Mouse (Mus musculus) erythroblast, adult 5-6 weeks (primary cell): ENCODE measurements around the gene Six4. TPM values are rescaled to one million over a fixed set of nuclear protein-coding genes. Genes with fewer than 3 reads are reported as not detected.

Experiments used
- total RNA-seq, 2 experiments: library from RNA; stranded (forward) in 1 of 2; stranded (reverse) in 1 of 2; fragments of 150-400 nt in 1 of 2; fragments of 200-764, 138-1000 nt in 1 of 2; gene quantifications; 2 replicates each; pipeline versions ENCODE4 v1.2.3 to v1.2.4; 2015 to 2017; ENCODE audit warnings: low replicate concordance in 2 of 2

The Six4 gene
- total RNA-seq, 2 experiments from 2014 or later: not detected

Other genes starting within 250 kb of the Six4 start
- not detected in 2 replicates for gene Six6, start 173.6 kb downstream of the Six4 start, total RNA-seq (2015; ENCODE audit: low replicate concordance)
- not detected in 2 replicates for gene Six6, start 173.6 kb downstream of the Six4 start, total RNA-seq (2017; ENCODE audit: low replicate concordance)
- not detected in 2 replicates for gene 4930447C04Rik, start 172.7 kb downstream of the Six4 start, total RNA-seq (2015; ENCODE audit: low replicate concordance)
- not detected in 2 replicates for gene 4930447C04Rik, start 172.7 kb downstream of the Six4 start, total RNA-seq (2017; ENCODE audit: low replicate concordance)
- gene Six1, start 59.6 kb downstream of the Six4 start, total RNA-seq (2015; ENCODE audit: low replicate concordance): not detected in 2 replicates
- not detected in 2 replicates for gene Six1, start 59.6 kb downstream of the Six4 start, total RNA-seq (2017; ENCODE audit: low replicate concordance)
- gene Mnat1, start 10.3 kb upstream of the Six4 start, total RNA-seq (2015; ENCODE audit: low replicate concordance): 7.7 and 8.4 TPM in 2 replicates
- 3.9 and 6.0 TPM in 2 replicates for gene Mnat1, start 10.3 kb upstream of the Six4 start, total RNA-seq (2017; ENCODE audit: low replicate concordance)
- gene Trmt5, start 173.3 kb upstream of the Six4 start, total RNA-seq (2015; ENCODE audit: low replicate concordance): 4.6 and 14.4 TPM in 2 replicates
- gene Trmt5, start 173.3 kb upstream of the Six4 start, total RNA-seq (2017; ENCODE audit: low replicate concordance): 2.4 and 8.1 TPM in 2 replicates
- gene Slc38a6, start 173.3 kb upstream of the Six4 start, total RNA-seq (2015; ENCODE audit: low replicate concordance): 0.63 and 2.7 TPM in 2 replicates
- 0.68 and 4.5 TPM in 2 replicates for gene Slc38a6, start 173.3 kb upstream of the Six4 start, total RNA-seq (2017; ENCODE audit: low replicate concordance)